Mouse (Mus musculus): ENCODE data around the gene Gm49354.
"Not testable (repeated sequence)": the region's sequence is repeated elsewhere in the genome, so short reads cannot be mapped to it uniquely, and the experiment has no call there.

Gene Gm49354

GRCm38 (mm10) chr13:59766786-59767515 is 15.1 kb downstream of the Gm49354 start:
- no peak for DNase-seq

GRCm38 (mm10) chr13:59762791-59763190 is 19.3 kb downstream of the Gm49354 start:
- DNase-seq = no peak

- no peak for DNase-seq
These were observed 25.1 kb downstream of the Gm49354 start for GRCm38 (mm10) chr13:59756906-59757305.

- DNase-seq = no peak
These were observed 31.7 kb downstream of the Gm49354 start for GRCm38 (mm10) chr13:59750310-59750709.

GRCm38 (mm10) chr13:59746711-59747110 is 35.3 kb downstream of the Gm49354 start, which contains the start of gene 1700014D04Rik:
TSS of gene 1700014D04Rik (minus strand) at chr13:59746752.
- peak; percentile 42 for DNase-seq

- DNase-seq = no peak
These were observed 35.9 kb downstream of the Gm49354 start for GRCm38 (mm10) chr13:59746164-59746563.

- no peak for DNase-seq
These were observed 36.6 kb downstream of the Gm49354 start for GRCm38 (mm10) chr13:59745462-59745861.

- DNase-seq = no peak
These were observed 40.3 kb downstream of the Gm49354 start for GRCm38 (mm10) chr13:59741697-59742096.

- no peak for DNase-seq
These were observed 40.9 kb downstream of the Gm49354 start for GRCm38 (mm10) chr13:59741096-59741495.

- no peak for DNase-seq
These were observed 42.6 kb downstream of the Gm49354 start for GRCm38 (mm10) chr13:59739397-59739796.

GRCm38 (mm10) chr13:59738455-59738854 is 43.6 kb downstream of the Gm49354 start:
- no peak for DNase-seq

- no peak for DNase-seq
These were observed 46.9 kb downstream of the Gm49354 start for GRCm38 (mm10) chr13:59735190-59735589.

- DNase-seq = not testable (repeated sequence)
These were observed 47.7 kb downstream of the Gm49354 start for GRCm38 (mm10) chr13:59734347-59734746.

- no peak for DNase-seq
These were observed 48.1 kb downstream of the Gm49354 start for GRCm38 (mm10) chr13:59733936-59734335.

GRCm38 (mm10) chr13:59731652-59732051 is 50.4 kb downstream of the Gm49354 start, which contains the start of gene Spata31d1d:
TSS of gene Spata31d1d (minus strand) at chr13:59731752.
- DNase-seq = no peak

GRCm38 (mm10) chr13:59728378-59729093 is 53.5 kb downstream of the Gm49354 start:
- DNase-seq = peak; percentile 87

GRCm38 (mm10) chr13:59726139-59726867 is 55.7 kb downstream of the Gm49354 start:
- no peak for DNase-seq

GRCm38 (mm10) chr13:59722089-59722488 is 60.0 kb downstream of the Gm49354 start:
- DNase-seq = not testable (repeated sequence)

GRCm38 (mm10) chr13:59719475-59719874 is 62.6 kb downstream of the Gm49354 start:
- no peak for DNase-seq

- not testable (repeated sequence) for DNase-seq
These were observed 63.1 kb downstream of the Gm49354 start for GRCm38 (mm10) chr13:59718857-59719440.

- no peak for DNase-seq
These were observed 68.3 kb downstream of the Gm49354 start for GRCm38 (mm10) chr13:59713710-59714109.

GRCm38 (mm10) chr13:59711984-59712383 is 70.1 kb downstream of the Gm49354 start, which contains the start of gene Spata31d1b:
TSS of gene Spata31d1b (plus strand) at chr13:59712284.
- not testable (repeated sequence) for DNase-seq

- DNase-seq = no peak
These were observed 71.8 kb downstream of the Gm49354 start, which contains the start of gene Spata31d1a for GRCm38 (mm10) chr13:59710230-59710629. TSS of gene Spata31d1a (minus strand) at chr13:59710330.
